Mouse (Mus musculus) adrenal gland, postnatal 4 days (tissue): ENCODE measurements around the gene Otulin. TPM values are rescaled to one million over a fixed set of nuclear protein-coding genes. Genes with fewer than 3 reads are reported as not detected.

ENCODE experiments used
- DNase-seq, 2 experiments: peaks; one replicate each; pipeline ENCODE4 v3.0.0; 2021 to 2022; ENCODE audit warnings: low spot score in 2 of 2, mixed read lengths in 2 of 2
- long read RNA-seq, 2 experiments: library from polyadenylated mRNA; stranded (forward); transcript quantifications; one replicate each; pipeline ENCODE4 v2.0.0; 2021
- total RNA-seq, 2 experiments: library from RNA; stranded (reverse); gene quantifications; 2 replicates each; pipeline ENCODE4 v1.2.3; 2021

Otulin gene
- total RNA-seq = 10 to 100 TPM; 42.7 to 43.5 TPM
- long read RNA-seq, experiment 1, transcript Otulin-201 (7 exons, 1,491 nt) = major isoform, 55 of 77 reads
- long read RNA-seq, experiment 1, partial matches to known transcripts = 12 of 77 reads
- long read RNA-seq, experiment 1, other reads (novel, unspliced or antisense) = 10 of 77 reads
- long read RNA-seq, experiment 2, transcript Otulin-201 (7 exons, 1,491 nt) = major isoform, 78 of 122 reads
- long read RNA-seq, experiment 2, partial matches to known transcripts = 19 of 122 reads
- long read RNA-seq, experiment 2, other reads (novel, unspliced or antisense) = 23 of 122 reads

DNA sequence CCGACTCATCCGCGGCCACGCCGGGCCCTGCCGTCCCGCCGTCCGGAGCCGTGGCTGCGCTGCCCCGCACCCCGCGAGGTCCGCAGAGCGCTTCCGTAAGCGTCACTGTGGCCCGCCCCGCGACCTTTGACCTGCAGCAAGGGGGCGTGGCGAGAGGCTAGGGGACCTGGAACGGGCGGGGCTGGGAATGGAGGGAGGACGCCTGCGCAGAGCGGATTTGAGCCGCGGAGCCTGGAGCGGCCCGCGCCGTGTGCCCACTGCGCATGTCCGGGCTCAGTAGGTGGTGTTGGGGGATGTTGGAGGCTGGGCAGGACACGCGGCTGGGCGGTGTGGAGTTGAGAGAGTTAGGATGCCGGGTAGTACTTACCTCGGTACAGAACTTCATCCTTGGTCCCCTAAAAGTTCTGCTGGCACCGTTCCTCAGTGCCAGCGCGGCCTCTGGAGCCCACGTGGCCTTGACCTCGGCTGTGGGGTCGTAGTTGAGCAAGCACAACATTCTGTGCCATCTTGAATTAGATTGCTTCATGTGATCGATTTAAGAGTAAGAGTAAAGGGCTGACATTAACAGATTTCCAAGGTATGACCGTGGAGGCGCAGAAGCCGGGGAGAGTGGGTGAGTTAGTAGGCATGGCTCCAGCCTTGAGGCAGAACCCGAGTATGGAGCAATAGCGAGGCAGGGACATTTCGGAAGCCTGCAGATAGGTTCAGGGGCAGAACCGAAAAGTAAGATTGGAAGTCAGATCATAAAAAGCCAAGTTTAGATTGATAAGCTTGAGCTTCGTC, at the start of gene Otulin:
TSS of gene Otulin (minus strand) at position 93 of the 783 bp plus-strand sequence.
- DNase-seq = peak; percentile 97 to 98

DNA sequence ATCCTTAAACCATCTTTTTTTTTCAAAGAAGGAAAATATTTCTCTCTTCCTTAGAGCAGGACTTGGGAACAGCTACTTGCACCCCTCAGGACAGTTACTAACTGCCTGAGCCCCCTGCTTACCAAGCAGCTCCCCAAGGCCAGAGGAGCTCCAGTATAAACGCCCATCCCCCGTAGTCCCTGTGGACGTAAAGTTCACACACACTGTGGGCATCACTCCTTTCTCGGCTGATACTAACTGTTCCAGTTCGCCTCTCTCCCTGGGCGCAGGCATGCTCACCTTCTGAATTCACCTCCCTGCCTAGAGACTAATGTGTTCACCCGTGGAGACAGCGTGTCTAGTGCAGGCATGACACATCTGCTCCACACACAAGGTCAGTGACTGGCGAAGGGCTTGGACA, 48.0 kb upstream of the Otulin start:
- DNase-seq = no peak

DNA sequence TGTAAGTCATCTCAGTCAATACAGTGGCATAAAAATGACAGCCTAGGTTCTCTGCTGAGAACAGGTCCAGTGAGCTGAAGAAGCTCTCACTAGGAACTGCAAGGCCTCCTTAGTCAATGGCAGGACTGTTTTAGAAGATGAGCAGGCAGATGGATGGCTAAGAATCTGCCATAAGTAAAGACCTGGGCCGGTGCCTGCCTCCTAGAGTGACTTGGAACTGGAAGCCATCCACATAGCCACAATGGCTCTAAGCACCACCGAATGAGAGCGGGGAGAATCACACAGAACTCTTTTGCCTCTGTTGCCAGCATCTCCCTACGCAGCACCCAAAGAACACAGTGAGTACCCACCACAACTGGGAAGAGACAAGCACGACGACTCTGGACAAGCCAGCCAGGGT, 47.3 kb upstream of the Otulin start:
- DNase-seq = no peak

DNA sequence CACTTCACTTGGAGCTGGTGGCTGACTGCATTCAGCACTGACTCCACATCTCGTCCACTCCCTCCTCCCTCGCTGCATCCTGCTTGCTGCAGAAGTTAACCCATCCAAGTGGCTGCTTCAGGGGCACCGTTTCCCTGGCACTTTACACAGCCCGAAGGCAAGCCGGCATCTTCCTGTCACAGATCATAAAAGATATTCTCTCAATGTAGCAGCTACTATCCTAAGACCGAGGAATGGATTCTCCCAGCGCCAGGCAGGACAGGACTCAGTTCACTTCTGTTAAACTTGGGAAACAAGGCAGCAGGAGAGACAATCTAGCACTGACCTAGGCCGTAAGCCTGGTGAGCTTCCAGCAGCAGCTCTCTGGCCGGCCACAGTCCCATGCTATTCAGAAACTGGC, 45.7 kb upstream of the Otulin start:
- no peak for DNase-seq

DNA sequence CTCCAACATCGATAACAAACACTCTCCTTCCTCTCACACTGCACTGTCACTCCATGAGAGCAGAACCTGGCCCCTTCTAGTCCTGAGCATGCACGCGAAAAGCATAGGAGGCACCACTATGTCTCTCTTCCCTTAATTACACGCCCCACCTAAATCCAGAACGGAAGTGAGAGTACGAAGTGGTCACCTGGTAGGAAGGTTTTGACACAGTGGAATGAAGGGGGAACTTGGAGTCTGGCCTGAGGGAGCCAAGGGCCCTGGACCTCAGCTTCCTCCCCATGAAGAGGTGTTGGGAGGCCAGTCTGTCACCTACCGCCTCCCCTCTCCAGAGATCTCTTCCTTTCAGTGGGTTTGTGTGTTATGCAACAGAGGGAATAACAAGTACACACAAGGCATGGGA, 44.6 kb upstream of the Otulin start:
- no peak for DNase-seq

DNA sequence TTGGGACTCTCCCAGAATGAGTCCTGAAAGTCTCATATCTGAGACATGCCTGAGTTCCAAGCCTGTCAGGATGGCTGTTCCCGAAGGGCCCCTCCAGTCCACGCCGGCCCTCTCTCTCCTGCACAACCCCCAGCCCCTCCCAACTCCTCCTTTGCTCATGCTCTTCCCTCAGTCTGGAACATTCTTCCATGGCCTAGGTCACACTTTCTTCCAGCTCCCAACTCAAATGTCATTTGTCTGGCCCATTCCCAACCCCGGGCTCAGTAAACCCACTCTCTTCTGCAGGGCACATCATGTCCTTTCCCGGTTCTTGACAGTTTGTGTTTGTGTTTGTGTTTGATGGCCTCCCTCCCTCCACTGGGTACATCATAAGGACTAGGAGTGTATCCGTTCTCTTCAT, 43.5 kb upstream of the Otulin start:
- DNase-seq = no peak

DNA sequence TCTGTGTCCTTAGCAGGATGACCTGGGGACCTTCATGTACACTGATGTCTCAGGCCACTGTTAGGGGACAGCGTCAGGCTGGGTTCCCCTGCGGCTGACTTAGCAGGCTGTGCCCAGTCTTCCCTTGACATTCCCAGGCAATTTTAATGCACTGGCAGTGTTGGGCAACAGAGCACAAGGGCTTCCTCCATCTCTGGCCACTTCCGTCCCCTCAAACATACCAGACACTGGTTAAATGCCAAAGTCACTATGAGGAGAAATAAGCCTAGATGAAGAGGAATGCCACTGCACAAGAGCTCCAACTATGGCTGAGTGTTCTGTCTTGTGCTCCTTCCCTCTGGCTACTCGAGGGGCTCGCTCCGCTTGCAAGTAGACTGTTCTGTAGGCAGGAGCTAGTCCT, 42.7 kb upstream of the Otulin start:
- no peak for DNase-seq

DNA sequence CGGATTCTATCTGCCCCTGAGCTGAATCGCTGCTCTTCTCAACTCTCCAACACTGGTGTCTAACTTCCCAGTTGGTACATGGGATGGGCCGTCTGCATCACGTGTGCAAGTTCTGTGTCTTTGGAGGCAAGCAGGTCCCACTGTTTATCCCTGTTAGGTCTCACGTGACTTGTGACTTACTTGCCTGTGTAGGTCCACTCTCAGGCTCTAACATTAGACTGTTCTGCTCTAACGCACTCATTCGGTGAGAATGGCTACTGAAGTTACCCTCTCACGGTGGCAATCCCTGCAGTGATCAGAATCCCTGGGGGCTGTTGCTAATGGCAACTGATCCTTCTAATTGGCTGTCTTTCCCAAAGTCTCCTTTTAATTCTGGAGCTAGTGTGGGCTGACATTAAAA, 41.8 kb upstream of the Otulin start:
- no peak for DNase-seq

DNA sequence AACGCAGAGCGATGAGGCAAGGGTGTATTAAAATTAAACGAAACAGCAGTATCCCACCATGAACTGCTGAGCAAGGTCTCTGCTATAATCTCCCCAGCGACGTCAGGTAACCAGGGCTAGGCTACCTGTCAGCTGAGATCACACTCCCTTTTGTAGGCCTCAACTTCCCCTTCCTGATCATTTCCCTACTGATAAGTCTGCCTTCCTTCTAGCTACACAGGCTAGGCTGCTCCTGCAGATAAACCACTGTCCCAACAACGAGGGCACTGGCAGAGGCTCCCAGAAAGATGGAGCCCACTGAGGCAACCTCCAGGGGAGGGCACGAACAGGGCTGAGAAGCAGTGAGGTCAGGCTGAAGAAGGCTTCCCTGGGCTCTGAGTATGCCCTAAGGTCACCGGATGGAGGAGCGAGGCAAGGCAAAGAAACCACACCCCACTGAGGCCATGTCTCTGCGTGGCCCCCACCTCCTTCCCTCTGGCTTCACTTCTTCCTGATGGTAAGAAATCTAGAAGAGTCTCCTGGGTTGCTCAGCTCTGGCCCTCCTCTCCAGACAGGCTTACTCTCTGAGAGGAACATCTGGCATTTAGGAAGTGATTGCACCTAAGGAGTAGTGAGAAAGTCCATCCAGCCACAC, 41.2 kb upstream of the Otulin start:
- DNase-seq = no peak

DNA sequence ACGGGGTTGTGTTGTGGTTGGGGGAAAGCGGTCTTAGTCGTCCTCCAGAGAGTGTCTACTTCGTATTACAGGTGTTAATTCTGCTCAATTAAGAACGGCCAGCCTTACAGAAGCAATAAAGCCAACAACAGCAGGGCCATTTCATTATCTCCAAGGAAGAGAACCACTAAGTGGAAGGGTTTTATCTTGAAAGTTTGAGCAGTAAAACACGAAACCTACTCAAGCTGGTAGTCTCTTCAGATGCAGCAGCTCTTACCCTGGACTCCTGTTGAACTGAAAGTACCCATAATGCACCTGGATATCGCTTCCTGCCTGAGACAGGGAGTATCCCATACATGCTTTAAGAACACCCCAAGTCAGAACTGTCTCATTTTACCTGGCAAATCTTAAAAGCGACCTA, 40.2 kb upstream of the Otulin start:
- no peak for DNase-seq

DNA sequence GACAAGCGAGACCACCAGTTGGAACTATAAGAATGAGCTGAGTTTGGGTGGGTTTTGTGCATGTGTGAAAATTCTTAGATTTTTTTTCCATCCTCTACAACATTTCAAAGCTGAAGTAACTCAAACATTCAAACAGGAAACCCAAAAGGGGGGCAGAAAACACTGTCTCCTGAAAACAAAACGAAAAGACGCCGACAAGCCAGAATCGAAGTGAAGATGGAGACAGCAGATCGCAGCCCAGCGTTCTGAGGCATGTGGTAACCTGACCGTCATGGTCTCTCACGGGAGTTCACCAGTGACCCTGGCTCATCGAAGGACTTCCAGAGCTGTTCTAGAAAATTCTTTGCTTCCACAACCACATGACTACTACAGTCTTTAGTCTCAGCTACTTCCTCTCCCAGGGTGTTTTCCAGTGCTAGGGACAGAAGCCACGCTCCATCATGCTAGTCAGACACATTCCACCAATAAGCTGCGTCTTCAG, 39.5 kb upstream of the Otulin start:
- DNase-seq = no peak

DNA sequence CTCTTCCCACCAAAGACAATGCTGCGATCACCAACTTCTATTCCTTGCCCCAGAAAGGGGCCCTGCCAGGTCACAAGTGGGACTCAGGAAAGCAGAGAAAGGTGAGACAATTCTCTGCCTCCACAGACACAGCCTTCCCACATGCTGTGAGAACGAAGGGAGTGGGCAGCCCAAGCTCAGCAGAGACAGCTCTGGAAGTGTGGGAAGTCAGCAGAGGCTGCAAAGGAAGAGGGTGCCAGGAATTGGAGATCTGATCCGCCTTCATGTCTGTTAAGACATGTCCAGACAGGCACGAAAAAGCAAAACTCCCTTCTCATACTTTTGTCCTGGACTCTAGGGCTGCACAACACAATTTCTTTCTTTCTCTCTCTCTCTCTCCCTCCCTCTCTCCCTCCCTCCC, 38.8 kb upstream of the Otulin start:
- no peak for DNase-seq

DNA sequence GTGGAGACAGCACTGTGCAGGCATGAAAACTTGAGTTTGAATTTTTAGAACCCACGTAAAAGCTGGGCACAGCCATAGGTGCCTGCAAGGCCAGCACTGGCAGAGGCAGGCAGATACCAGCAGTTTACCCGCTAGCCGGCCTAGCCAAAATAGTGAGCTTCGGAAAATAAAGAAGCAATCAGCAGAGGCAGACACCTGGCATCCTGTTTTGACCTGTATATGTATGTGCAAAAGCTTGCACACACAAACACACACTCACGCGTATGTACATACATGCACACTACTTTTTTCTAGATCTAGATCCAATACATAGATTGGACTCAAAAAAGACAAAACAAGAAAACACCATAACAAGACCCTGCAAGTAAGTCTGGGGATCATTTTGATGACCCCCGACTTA, 38.1 kb upstream of the Otulin start:
- DNase-seq = no peak

DNA sequence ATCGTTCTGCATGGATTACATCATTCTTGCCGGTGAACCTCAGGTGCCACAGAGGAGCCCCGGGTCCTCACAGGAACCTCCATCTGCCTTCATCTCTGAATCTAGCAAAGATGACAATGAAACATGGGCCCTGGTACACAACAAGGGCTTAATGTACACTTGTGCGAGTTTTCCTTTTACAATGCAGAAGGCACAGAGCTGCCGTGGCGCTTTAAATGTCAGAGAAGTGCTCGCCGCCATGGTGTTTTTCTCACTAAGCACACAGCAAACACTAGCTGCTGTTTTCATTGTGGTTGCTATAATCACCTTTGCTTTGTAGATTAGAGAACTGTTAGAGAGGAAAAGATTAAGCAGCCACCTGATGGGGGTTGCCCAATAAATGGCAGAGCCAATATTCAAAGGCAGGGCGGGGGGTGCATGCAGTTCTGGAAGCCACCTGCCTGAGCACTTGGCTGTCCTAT, 37.5 kb upstream of the Otulin start:
- no peak for DNase-seq

DNA sequence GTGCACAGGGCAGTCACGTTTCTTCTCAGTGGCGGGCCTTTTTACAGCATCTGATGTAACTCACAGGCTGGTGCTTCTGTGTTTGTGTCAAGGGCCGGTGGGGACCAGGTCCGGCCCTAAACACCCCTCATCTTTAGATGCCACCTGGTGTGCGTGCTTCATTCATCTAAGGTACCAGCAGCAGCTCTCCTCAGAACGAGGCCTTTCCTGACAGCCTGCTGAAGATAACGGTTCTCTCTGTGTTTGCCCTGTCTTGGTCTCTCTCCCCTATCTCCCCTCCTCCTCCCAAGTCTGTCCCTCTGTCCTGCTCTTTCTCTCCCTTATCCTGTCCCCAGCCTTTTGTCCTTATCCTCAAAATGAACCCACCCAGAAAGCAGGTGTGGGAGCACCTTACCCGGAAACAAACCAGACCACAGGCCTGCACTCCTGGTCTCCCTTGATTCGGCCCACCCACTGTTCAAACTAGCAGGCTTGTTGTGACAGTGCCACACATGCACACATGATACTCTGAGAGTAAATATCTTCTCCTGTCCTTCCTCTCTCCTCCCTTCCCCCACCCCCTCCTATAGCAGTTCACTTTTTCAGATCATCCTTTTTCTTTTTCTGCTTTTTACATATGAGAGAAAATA, 36.5 kb upstream of the Otulin start:
- no peak for DNase-seq

DNA sequence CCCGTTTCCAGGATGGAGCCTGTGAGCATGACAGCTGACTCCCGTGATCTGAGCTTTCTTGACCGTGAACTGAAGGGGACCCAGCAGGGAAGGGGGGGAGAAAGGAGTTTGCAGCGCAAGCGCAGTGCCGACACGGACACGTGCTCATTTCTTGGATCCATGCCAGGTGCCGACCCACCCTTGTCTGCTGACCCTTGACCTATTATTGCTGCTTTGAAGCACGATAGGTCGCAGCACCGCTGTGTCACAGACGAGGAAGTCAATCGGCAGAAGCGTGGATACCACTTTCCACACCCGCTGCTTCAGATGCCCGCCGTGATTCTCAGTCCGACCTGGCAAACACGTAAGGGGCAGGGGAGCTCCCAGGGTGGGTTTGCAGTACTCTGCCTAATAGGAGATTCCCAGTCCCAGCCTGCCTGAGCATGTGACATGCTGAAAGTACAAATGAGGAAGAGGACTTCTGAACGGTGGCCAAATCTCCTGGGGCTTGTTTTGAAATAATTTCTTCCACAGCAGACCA, 35.0 kb upstream of the Otulin start:
- no peak for DNase-seq

DNA sequence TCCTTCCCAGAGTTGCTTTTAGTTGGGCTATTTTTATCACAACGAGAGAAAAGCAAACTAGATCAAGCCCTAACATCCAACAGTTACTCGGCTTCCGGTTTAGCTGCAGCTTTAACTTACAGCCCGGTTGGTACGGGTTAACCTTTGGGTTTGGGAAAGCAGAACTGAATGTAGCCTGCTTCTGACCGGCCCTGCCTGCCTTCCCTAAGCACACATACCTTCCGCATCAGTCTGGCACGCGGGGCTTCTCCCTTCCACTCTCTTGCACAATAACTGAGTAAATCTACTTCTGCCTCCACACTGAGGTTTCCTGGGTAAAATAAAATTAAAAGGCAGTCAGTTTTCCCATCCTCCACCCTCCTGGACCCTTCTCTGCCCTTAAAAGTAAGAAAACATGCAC, 33.6 kb upstream of the Otulin start:
- DNase-seq = no peak

DNA sequence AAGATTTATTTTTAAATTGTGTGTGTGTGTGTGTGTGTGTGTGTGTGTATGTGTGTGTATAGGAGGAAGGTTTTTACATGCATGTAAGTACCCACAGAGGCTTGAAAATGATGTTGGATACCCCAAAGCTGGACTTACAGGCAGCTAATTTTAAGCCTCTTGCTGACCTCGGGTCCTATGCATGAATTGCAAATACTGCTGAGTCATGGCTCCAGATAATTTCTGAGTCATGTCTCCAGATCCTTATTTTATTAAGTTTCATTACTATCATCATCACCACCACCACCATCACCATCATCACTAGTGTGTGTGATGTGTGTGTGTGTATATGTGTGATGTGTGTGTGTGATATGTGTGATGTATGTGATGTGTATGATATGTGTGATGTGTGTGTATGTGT, 32.2 kb upstream of the Otulin start:
- no peak for DNase-seq

DNA sequence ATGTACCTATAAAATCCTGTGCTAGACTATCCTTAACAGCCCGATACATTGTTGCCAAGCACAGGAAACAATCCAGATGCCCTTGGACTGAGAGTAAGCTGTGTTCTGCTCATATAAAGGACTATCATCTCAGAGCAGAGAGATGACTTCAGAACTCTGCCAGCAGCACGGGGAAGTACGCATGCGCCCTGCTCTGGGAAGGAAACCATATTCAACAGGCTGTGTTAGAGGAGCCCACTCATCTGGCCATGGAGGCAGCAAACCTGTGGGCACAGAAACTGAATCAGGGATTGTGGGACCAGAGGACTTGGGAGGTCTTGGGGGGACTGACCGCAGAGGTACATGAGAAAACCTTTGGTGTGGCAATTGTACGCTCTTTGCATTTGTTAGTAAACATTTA, 31.2 kb upstream of the Otulin start:
- no peak for DNase-seq

DNA sequence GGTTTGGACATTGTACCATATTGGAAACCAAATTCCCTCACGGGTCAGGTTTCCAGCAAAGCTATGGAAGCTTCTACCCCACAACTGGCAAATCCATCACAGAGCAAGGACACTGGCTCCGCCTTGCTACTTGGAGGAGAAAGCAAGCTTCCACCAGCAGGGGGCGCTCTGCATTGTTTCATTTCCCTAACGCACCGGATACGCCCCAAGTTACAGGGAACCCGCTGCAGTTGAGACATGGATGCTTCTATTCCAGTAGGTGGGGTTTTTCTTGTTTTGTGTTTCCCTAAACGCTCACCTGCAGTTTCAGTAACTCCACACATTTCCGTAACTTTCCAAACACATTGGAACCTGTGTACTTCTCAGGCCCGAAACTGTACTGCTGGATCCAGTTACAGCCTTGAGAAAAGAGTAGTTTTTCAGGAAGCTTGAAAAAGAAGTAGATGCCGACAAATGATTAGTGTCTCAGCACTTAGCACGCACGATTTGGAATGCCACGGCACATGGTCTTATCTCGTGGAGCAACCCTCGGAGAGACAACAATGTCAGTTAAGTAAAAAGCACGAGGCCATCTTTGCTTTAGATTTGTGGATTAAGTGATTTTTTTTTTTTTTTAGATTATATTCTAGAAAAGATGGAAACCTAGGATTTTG, 29.2 kb upstream of the Otulin start:
- peak; percentile 74 to 80 for DNase-seq

DNA sequence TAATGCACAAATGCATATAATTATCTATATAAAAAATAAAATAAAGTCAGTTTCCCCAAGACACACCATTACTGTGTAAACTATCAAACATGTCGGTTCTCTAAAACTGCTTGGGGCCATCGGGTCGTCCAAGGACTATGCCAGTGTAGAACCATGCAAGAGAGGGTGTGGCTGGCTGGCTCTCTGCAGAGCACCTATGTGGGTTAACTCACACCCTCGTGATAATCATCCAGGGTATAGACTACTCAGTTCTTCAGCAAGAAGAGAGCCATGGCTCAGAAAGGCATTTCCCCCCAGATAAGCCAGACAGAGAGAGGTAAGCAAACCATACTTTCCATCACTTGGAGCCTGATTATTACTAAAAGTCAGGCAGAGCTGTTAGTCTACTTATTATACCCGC, 28.6 kb upstream of the Otulin start:
- DNase-seq = no peak
